Mouse (Mus musculus) CH12.LX (cell line): ENCODE results near the gene Tmbim6.

Experiments
- GABPA ChIP-seq: IDR thresholded peaks from 2 replicates; pipeline ENCODE4 v1.6.1; 2012; ENCODE audit warnings: low read depth, low read length, improper control_type of control experiment, inconsistent platforms; ENCODE audit not compliant: insufficient replicate concordance
- MAX ChIP-seq: IDR thresholded peaks from 2 replicates; pipeline ENCODE4 v1.6.1; 2011; ENCODE audit warnings: low read length, improper control_type of control experiment
- POLR2A ChIP-seq: IDR thresholded peaks from 2 replicates; pipeline ENCODE4 v1.6.1; 2011; ENCODE audit warnings: low read depth, mild to moderate bottlenecking, improper control_type of control experiment, low read length

DNA sequence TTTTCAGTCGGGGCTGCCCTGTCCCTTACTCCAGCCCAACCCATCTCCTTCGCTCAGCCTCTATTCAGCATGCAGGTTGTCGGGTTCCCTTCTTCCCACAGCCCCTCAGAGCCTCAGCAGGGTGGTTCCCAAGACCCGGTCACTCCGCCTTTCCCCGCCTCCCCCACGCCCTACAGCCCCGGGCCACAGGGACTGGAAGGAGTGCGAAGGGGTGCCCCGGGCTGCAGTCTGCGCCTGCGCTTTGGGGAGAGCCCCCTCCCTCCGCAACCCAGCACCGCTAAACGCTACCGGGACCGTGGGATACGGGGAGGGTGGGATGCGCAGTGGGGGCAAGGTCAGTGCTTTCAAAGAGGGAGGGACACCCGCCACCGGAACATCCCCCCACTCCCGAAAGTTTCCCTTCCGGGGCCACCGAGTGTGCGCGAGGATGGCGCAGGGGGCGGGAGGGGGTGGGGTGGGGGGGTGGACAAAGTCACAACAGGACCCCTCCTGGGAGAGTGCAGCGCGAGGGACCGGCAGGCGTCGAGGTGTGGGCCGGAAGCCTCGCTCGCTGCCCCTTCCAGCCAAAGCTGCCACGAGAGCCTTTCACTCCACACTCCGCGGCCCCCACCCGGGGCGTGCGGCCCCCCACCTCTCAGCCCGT, 64.4 kb downstream of the Tmbim6 start:
- TF ChIP-seq GABPA (no peak), POLR2A (no peak), MAX (no peak)
